Mouse (Mus musculus) spleen, adult 12 weeks (tissue): ENCODE measurements around the gene Cox4i2.
A peak's percentile ranks its signal among the peaks of the same experiment; 100 is the strongest.

Experiments
- DNase-seq: peaks from one replicate; pipeline ENCODE4 v3.0.0; 2022; ENCODE audit warnings: low spot score

Gene Cox4i2

GRCm38 (mm10) chr2:152800762-152801113 lies 46.8 kb downstream of the Cox4i2 start:
- DNase-seq: no peak

- DNase-seq: no peak
These were observed 48.3 kb downstream of the Cox4i2 start for GRCm38 (mm10) chr2:152802303-152802702.

GRCm38 (mm10) chr2:152803081-152803480 lies 49.1 kb downstream of the Cox4i2 start:
- DNase-seq: no peak

GRCm38 (mm10) chr2:152804408-152805110 lies 50.6 kb downstream of the Cox4i2 start:
- DNase-seq: no peak

- DNase-seq: no peak
These were observed 51.1 kb downstream of the Cox4i2 start for GRCm38 (mm10) chr2:152805111-152805490.

- DNase-seq: no peak
These were observed 52.1 kb downstream of the Cox4i2 start for GRCm38 (mm10) chr2:152806037-152806436.

GRCm38 (mm10) chr2:152808178-152808577 lies 54.2 kb downstream of the Cox4i2 start:
- DNase-seq: no peak

- DNase-seq: no peak
These were observed 56.4 kb downstream of the Cox4i2 start for GRCm38 (mm10) chr2:152810158-152810941.

- DNase-seq: peak; percentile 60
These were observed 57.6 kb downstream of the Cox4i2 start for GRCm38 (mm10) chr2:152811336-152812165.

- DNase-seq: no peak
These were observed 59.3 kb downstream of the Cox4i2 start for GRCm38 (mm10) chr2:152813232-152813631.

GRCm38 (mm10) chr2:152814213-152814874 lies 60.4 kb downstream of the Cox4i2 start:
- DNase-seq: peak; percentile 58
